Mouse (Mus musculus) right cerebral cortex, postnatal 10 days (tissue): ENCODE results near the gene Etfa.

ENCODE experiments used
- DNase-seq, 2 experiments: peaks; one replicate each; pipeline ENCODE4 v3.0.0; 2021; ENCODE audit warnings: low spot score in 2 of 2

Etfa gene

DNA sequence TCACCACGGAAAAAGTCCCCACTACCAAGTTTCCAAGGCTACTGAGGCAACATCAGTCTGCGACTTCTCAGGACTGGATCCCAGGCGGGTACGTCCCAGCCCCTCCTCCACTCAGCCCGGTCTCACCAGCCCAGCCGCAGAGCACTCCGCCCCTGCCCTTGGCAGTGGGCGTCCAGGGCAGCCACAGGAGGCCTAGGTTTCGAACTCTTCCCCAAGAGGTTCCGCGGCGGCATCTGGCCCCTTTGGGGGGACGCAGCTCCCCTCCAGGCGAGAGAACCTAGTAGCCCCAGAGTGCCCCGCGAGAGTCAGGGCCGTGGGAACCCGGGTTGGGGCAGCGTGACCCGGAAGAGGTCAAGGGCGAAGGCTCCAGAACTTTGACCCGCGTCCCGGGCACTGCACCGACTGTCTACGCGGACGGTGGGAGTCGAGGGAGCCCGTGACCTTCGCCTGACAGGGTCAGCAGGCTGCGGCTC lies 486 bp downstream of the Etfa start:
- DNase-seq = no peak

DNA sequence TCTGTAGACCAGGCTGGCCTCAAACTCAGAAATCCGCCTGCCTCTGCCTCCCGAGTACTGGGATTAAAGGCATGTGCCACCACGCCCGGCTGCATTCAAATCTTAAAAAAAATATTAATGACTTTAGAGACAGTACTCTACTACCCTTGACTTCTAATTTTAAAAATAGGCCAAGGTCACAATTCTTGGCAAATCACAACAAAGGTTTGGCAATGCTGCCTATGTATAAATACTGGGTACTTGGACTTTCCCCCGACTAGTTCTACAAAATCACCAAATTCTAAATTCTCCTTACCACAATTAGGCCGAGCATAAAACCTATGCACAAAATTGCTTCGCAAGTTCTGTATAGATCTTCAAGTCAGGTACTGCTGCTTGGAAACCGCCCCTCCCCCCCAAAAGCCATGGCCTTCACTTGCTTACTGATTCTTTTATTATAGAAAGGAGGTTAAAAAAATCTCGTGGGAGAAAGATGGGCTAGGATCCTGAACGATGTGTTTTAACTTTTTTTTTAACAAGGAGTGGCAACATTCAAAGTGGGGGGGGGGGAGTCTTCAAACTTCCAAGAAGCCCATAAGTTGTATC lies 1.3 kb downstream of the Etfa start:
- DNase-seq = no peak

DNA sequence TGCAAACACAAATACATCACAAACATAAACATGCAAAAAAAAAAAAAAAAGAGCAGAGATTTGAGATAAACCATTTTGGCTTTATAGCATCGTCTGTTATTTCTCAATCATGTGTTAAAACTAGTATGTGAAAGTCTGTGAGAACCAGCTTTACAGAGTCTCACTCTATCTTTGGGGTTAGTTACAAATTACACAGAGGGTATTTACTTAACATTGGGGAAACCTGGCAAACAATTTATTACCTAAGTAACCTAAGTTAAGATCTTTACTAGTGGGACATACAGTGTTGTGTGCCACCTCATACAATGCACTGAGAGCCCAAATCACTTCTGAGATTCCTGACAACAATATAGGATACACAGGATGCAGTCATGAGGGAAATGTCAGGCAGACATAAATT lies 2.3 kb downstream of the Etfa start:
- no peak for DNase-seq

DNA sequence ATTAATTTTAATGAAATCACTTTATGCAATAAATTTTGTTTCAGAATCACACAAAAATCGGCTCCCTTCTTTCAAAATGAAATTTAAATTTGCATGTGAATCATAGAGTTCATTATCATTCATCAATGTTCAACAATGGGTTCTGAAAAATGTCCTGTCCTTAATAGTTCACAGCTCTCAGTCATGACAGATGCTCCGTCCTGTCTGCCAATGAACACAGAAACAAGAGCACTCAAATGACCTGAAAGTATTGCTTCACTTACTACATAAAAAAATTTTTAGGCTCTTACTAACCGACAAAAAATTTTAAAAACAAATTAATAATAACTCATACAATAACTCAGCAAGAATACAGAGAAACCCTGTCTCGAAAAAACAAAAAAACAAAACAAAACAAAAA lies 3.3 kb downstream of the Etfa start:
- DNase-seq = no peak

DNA sequence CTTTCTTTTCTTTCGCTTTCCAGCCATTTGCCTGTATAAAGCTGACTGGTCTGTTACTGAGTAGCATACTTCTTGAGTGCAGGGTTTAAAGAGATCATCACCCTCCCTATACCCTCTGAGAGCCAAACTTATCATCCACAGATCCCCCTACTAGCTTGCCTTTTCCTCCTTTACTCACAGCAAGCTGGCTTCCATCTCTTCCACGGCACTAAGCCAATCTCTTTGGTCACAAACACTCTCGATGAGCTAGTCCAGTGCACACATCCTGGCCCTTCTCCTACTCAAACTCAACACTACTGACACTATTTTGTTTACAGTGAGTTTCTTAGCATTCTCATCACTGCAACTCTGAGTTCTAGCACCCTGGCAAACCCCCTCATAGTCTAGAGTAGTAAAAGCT lies 4.1 kb downstream of the Etfa start:
- DNase-seq = no peak

DNA sequence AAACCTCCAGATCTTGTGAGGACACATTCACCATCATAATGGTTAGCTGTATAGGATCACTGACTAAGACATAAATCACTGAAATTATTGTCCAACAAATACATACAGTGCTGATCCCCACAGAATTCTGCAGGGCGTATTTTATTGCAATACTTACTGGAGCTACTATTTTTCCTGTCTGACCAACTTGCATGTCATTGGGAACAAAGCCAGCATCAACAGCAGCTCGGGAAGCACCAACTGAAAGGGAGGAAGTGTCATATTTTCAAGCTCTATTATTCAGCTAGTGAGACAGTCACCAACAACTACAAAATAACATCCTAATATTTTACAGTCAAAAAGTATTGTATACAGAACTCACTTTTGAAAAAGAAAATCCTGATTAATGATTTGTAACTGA lies 29.9 kb downstream of the Etfa start:
- DNase-seq = no peak

DNA sequence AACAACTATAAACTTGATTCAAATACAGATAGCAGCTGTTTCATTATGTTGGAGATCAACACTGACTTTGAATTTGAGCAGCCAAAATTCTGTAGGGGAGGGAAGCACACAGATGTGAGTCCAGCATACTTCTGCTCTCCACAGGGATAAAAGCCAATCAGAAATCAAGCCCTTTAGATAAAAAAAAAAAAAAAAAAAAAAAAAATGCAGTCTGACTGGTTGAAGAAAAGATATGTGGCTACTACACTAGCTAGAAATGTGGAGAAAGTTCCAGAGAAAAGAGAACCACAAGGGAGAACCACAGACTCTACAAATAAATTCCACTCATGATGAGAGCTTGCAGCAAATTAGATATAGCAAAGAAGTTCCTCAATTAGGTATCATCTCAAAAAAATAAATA lies 33.3 kb downstream of the Etfa start:
- no peak for DNase-seq

DNA sequence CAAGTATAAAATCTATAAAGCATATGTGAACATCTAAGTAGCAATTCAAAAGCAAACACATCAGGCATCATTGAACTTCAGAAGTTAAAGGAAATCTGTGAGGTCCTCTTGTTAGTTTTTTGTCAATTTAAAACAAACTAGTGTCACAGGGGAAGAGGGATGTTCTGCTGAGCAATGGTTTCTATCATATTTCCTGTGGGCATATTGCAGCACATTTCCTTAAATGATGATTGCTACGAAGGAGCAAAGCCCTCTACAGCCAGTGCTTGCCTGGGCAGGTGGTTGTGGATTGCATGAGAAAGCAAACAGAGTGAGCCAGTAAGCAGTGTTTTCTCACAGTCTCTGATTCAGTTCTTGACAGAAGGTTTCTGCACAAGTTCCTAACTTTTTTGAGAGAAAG lies 36.0 kb downstream of the Etfa start:
- no peak for DNase-seq

DNA sequence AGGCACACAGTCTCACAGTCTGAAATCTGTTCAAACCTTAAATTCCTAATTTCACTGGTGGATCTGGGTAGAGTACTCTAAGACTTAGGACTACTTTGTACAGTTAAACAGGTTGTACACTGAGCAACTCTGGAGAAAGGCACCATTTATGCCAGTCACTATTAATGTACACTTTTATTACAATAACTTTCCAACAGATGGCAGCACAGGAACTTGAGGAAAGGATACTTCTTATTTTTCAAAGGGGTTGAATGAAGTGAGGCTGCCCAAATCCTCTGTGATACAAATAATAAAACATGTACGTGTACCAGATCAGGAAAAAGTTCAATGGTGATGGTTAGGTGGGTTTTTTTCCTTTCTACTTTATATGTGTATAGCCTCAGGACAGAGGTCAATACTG lies 43.6 kb downstream of the Etfa start:
- DNase-seq = no peak

DNA sequence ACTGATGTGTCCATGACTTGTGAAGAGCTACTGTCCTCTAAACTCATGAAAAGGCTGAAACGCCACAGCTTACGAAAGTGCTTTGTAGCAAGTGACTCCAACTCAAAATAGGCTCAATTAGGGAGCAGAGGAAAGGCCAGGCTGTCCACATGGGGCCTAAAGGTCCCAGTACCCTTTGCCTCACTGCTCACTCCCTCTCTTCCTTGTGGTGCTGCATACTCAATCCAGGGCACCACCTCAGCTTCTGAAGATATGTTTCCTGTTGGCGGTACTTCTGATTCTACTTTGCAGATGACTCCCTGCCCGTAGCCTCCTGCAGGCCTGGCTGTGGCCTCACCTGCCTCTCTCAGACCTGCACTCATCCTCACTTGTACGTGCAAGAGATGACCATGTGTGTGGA lies 58.7 kb downstream of the Etfa start:
- no peak for DNase-seq

DNA sequence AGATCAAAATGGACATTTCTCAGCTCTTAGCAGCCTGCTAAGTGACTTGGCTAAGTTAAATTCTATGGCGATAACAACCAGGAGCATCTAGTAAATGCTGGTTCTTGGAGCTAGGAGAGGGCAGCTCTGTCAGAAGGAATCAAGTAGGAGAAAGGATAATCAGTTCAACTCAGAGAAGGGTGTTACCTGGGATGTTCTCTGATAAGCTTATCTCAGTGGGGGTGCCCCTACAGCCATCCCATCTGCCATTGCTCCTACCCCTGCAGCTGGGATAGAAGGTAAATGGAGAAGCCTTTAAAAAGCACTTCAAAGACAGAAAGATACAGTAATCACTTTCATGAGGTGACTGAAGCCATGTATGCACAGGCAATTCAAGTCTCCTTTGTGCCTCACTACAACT lies 59.1 kb downstream of the Etfa start:
- DNase-seq = no peak

DNA sequence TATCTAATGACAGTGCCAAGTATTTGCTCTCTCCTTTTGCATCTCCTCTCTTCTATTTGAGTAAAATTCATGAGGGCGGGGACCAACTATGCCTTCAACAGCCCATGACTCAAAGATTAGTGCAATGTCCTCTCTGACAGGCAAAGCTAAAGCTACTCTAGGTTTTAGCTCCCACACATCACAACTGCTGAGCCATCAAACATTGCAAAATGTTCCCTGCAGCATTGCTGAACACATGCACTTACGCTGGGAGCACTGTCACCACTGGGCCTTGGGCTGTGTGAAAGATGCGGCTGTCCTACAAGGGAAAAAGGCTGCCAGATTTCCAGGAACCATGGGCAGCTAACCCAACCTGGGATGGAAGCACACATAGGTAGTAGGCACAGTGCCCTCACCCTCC lies 60.6 kb downstream of the Etfa start:
- no peak for DNase-seq

DNA sequence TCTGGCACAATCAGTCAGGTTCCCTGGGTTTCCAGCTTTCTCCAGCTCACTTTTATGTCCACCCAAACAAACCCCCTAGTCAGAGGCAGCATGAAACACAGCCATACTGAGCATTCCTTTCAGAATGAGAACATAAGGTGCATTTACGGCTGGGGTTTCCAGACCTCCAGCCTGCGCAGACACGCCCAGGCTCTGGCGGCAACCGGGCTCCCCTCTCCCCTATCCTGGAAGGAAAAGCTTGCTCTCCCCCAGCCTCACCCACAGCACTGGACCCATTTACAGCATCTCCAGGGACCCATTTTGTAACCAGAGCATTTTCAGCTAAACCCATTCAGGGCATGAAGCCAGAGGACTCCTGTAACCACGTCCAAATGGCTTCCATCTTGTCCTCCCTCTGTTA lies 62.0 kb downstream of the Etfa start:
- DNase-seq = no peak

DNA sequence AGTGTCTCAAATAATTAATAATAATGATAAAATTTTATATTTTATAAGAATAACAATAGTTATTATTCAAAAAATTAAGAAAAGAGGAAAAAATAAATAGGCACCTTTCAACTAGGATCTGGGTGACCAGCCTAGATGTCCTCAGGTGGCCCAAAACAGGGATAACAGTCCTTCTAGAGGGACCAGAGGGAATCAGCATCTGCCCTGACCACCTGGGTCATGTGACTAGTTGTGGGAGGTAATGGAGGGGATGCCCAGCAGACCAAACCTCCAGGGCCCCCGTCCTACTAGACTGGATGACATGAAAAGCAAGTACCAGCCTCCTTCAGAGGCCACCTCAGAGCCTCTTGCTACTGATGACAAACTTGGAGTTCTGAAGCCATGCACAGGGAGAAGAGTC lies 62.9 kb downstream of the Etfa start:
- DNase-seq = no peak

DNA sequence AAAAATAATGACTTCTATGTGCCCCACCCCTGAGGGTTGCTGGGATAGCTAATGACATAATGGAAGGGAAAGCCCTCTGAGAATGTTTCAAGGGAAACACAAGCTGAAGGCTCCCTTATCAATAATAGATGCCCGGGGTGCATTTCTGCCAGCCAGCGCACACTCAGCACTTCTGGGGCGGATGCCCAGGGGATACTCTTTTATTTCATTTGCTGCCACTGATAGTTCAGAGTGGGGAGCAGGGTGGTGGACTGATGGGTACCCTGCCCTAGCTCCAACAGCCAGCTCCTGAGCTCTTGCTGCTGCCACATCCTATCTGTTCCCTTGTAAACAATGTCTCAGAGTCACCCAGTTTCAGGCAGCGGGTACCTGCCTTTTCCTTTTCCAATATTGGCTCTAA lies 64.5 kb downstream of the Etfa start:
- no peak for DNase-seq

DNA sequence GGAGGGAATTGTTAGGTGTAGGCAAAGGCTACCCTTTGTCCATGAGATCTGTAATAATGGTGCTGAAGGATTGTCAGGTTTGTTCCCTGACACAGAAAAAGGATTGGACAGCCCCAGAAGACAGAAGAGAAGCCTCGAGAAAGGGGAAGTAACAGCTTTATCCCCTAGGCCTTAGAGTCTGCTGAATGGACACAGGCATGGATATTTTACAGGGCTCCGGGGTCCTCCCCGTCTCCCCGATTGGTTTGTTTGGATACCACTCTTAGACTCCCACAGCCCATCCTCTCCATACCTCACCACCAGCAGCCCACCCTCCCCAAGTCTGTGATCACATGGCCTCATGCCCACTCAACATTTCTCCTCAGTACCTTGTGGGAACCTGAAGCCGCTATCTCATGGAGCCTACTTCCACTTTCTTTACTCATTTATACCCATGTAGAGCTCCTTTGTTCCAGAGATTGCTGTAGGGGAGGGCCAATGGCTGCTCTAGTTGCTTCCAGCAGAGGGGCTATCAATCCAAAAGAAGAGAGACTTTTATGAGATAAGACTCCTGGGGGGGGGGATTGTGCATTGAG lies 72.8 kb downstream of the Etfa start:
- peak in 1 of 2 experiments; percentile 11 for DNase-seq

DNA sequence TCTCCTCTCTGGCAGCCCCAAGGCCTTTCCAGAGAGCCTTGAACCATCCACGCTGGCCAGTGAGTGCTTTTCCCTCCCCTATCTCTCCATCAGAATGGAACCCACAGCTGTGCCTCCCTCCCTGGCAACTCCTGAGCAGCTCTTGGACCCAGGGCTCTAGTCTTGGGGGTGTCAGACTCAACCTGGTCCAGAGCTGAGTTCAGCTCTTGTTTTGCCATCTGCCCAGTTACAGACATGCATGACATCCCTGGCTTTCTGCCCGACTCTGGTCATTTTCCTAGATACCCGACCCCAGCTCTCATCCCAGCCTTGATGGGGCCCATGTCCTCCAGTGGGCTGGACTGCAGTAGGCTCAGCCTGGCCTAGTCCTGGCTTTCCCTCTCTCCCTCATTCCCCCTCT lies 73.6 kb downstream of the Etfa start:
- DNase-seq = peak in 1 of 2 experiments; percentile 15

DNA sequence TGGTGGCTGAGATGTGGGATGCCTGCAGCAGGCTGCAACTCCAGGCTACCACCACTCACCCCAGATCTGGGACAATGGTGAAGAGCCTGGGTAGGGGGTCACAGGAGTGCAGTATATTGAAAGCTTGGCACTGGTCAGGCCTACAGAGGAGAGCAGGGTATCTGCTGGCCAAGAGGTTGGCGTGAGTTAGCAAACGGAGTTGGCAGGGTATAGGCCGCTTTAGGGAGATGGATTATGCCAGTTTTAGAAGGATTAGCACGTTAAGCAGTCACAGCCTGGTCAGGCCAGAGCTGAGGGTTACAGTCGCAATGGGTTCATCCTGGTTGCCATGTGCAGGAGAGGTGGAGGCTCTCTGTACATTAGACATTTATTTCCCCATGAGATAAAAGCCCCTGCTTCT lies 78.2 kb downstream of the Etfa start:
- no peak for DNase-seq

DNA sequence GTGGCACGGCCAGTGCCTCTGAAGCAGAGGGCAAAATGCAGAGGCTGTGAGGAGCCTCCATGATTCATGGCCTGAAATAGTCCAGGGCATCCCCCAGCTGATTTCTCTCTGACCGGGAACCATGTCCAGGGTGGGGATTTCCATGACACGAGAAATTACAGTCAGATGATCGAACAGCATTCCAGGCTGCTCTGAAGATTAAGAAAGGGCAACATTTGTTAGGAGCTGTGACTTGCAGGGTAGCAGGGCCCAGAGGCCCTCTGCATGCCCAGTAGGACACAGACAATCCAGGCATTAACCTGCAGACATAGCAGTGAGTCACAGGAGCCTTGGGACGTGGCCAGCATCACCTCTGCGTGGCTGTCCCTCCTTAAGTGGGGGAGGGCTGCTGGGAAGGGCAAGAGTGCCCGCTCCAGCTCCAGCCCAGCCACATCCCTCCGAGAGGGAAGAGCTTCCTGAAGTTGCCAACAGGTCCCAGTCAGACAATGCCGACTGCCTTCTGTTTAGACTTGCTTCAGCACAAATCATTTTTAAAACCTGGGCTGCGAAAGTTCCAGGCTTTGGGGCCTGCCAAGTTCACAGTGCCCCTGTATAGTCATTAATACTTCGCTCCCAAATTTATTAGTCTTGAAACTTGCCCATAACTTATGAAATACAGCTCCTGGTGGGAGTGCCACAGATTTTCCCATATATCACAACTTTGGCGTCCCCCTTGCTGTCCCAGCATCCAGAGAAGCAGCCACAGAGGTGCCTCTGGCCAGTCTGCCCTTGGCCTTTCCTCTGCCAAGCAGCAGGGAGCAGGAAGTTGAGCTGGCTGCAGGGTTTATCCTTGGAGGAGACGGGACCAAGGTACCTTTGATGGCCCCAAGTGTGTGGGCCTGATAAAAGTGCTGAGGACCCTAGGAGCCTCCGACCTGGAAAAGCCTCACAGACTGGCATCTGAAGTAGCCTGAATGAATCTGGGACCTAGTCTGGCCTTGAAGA lies 79.4 kb downstream of the Etfa start:
- DNase-seq = no peak

DNA sequence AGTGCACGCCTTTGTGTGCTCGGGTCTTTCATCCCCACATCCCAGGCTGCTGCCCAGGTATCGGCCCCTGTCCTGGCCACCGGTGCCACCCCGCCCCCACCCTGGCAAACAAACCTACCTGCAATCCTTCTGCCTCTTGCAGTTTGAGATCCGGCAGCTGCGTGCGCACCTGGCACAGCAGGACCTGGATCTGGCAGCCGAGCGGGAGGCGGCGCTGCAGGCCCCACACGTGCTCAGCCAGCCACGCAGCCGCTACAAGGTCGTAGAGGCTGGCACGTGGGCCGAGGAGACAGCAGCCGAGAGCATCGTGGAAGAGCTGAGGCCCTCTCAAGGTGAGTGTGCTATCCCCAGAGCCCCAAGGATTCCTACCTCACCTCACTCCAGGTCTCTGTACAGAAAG lies 81.9 kb downstream of the Etfa start:
- DNase-seq = no peak

DNA sequence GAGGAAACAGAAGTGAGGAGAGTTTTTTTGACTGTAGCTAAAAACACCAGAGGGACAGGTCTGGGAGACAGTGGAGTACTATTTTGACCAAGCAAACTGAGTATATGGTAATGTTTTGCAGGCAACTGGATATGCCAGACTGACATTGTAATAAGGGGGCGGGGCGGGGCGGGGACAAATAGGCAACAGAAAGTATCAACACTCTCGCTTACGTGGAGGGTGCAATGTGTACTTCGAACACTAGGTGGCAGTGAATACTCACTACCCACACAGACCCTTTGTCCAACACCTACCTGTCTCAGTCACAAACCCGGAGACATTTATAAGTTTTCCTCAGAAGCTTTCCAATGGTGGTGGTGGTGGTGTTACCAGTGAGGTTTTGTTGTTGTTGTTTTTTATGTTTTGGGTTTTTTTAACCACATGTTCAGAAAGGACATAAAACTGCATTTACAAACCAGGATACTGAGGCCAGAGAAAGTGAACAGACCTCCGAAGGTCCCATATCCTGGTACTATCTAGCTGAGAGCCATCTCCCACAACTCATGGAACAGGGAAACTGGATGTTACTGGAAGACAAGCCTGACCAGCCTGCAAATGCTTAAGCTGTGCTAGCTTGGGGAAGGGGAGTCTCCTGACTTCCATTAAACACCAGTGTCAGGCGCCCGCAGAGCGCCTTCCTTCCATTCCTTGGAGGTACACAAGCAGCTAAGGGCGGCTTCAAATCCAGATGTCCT lies 82.6 kb downstream of the Etfa start:
- DNase-seq = peak; percentile 78 to 80

DNA sequence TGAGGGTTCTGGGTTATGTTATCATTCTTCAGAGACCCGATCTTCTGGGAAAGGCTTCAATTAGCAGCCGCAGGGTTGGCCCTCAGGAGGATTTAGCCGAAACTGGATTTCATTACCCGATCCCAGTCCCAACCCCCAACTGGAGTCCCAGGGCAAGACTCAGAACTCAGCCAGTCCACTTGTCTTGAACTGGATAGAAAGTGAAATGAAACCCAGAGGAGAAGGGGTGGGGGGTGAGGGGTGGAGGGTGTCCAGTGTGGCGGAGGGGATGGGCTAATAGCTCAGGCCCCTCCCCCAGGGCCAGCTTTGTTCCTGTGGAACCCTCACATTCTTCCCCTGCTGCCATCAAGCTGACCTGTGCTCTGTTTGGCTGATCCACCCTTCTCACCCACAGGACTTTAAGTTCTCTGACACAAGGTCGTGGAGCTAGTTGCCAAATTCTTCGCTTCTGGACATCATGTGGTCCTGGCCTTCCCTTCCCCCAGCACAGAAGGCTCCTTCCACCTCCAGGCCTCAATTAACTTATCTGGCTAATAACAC lies 86.7 kb downstream of the Etfa start:
- DNase-seq = no peak
